Mouse (Mus musculus) lung, postnatal 4 days (tissue): Measurements from ENCODE around the gene Chpt1.
"Not testable (repeated sequence)": the region's sequence is repeated elsewhere in the genome, so short reads cannot be mapped to it uniquely, and the experiment has no call there.

Experiments used
- DNase-seq, 2 experiments: peaks; one replicate each; pipeline ENCODE4 v3.0.0; 2021

Gene Chpt1

DNA sequence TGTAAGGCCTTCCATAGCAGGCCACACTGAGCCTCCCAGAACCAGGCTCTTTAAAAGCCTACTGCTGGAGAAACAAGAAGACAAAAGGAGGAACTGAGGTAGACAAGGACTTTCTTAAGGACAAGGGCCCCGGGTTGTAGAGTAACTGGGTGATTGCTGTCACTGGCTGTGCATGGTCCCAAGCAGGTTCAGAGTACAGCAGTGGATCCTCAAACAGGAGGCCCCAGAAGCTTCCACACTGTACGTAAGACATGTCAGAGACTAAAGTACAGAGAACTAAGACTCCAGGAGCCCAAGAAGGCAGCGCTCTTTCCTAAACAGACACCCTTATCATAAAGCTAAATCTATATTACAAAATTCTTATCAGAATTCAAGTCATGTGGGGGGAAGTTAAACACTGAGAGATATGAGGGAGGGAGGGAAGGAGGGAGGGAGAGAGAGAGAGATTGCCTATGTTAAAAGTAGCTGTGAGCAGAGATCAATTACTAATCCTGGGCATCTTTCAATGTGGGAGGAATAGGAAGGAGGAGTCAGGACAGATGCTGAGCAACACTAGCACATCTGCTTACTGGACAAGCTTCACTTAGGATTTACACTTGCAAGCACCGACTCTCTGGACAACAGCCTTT is 8.8 kb downstream of the Chpt1 start:
- no peak for DNase-seq

DNA sequence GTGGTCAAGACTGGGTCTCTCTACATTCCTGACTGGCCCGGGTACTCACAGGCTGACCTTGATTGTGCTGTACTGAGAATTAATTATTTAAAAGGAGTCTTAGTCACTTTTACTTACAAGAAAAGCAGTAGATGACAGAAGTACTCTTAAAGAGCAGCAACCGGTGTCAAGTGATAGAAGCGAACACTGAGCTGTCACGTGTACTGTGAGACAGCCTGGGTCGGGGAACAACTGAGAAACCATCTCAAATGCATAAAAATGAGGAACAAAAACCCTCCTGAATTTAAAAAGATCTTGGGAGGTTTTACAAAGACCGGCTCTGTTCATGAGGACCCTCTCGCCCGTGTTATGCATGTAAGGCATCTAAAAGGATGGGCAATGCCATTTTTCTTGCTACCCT is 11.2 kb downstream of the Chpt1 start:
- DNase-seq = no peak

DNA sequence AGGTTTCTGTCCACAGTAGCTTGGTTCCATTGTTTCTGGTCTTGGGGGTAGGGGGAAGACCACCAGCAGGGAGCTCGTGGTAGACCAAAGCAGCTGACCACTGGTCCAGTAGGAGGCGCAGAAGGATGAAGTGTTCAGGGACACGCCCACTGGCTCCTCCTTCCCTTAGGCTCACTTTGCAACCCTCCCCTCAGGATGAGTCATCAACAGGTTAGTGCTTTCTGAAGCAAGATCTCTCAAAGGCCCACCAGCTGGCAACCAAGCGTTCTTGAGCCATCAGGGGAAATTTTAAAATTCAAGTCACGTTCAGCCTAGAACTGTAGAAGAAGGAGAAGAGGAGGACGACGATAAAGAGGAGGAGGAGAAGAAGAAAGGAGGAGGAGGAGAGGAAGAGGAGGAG is 12.2 kb downstream of the Chpt1 start:
- no peak for DNase-seq

DNA sequence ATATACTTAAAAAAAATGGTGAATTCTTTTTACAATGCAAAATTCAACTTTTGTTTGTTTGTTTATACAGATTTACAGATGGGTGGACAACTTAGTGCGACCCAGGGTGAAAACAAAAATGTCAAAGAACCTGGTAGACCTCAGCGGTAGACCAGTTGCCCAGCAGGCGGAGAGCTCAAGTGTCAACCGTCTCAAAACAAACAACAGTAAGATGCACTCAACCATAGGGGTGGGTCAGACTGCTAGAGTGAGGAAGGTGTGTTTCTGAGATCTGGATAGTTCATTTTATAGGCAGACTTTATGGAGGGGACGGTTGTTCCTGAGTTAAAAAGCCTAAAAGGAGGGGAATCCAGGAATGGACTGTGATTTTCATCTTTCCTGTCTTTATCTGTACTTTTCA is 15.2 kb downstream of the Chpt1 start:
- no peak for DNase-seq

DNA sequence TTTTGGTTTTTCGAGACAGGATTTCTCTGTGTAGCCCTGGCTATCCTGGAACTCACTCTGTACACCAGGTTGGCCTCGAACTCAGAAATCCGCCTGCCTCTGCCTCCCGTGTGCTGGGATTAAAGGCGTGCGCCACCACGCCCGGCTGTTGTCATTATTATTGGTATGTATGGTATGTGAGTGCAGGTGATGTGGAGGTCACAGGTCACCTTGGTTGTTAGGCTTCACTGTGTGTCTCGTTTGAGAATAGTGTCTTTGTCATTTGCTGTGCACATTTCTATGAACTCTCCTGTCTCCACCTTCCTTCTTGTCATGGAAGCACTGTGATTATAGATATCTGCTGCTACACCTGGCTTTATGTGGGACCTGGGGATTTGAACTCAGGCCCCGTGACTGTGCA is 21.0 kb downstream of the Chpt1 start:
- not testable (repeated sequence) for DNase-seq

DNA sequence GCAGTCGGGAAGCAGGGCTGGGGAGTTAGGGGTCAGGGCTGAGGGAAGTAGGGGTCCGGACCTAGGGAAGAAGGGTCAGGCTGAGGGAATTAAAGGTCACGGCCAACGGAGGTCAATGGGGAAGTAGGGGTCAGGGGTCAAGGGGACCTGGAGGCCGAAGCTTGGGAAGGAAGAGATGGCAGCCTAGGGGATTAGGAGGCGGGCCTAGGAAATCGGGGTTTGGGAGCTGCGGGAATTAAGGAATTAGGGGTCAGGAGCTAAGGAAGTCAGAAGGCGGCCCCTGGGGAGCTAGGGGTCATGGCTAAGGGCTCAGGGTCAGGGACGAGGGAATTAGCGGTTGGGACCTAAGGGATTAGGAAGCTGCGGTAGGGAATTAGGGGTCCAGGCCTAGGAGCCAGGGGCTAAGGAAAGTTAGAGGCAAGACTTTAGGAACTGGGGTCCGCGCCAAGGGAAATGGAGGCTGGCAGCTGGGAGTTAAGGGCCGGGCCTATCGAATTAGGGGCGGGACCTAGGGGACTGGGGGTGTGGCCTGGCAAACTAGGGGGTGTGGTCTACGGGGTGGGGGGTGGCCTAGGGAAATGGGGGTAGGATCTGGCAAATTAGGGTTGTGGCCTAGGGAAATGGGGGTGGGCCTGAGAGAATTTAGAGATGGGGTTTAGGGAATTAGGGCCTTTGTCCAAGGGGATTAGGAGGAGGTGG is 43.6 kb downstream of the Chpt1 start:
- DNase-seq = no peak

DNA sequence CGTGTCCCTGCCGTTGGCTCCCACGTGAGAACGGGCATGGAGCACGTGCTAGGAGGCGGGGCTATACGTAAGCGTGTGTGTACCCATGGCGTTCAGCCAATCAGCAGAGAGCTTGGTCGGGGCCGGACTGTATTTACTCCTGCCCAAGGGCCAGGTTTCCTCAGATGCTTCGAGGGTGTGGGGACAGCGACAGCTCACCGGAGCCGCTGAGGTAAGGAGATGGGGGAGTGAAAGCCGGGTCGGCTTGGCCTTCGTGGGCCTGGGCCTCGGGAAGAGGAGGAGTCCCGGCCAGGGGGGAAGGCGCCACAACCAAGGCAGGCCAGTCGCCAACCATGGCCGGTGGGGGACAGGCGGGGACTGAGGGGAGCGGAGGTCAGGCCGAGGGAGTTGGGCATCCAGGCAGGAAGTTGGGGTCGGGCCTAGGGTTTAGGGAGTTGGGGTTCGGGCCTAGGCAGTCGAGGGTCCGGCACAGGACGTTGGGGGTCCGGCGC is 44.3 kb downstream of the Chpt1 start, which contains the start of gene Sycp3:
Gene Sycp3, plus strand, starts transcription at position 68 of the 491 bp plus-strand sequence.
- no peak for DNase-seq

DNA sequence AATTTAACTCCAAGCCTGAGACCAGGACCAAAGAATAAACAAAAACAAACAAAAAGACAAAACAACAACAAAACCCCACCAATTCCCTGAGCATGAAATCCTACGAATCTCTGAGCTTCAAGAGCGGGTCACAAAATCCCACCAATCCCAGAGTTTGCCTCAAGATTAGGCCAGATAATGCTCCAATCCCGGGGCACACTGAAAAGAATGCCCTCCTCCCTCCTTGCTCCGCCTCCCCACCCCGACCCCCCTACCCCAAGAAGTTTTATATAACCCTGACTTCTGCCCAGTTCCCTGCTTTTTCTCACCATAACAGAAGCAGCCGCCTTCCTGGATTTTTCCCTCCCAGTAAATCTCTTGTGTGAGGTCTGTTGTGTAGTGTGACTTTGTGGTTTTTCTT is 46.1 kb downstream of the Chpt1 start:
- DNase-seq = no peak

DNA sequence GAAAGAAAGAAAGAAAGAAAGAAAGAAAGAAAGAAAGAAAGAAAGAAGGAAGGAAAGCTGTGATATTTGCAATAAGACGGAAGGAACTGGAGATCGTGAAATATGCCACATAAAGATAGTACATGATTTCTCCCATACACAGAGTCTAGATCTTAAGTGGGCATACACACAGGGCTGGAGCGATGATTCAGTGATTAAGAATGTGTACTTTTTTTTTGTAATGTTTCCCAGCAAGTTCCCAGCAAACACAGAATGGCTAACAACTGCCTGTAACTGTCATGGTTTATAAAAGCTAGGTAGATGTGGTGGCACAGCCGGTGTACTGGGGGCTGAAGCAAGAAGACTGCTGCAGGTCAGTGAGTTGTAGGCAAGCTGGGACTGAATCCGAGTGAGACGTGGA is 51.9 kb downstream of the Chpt1 start:
- DNase-seq = no peak

DNA sequence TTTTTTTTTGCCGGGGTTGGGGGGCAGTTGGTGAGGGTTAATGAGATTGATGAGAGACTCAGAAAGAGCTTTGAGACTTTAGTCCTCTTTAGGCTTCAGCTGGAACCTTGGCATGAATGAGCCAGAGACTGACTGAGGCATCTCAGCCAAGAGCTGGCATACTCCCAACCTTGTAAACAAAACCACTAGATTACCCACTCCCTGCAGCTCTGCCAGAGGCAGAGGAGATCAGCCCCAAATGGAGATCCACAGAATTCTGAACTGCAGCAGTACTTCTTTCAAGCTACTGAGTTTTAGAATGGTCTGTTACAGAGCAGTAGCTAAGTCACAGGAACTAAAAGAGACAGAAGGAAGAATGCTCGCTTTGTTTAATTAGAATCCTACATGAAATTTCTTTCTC is 52.7 kb downstream of the Chpt1 start:
- no peak for DNase-seq

DNA sequence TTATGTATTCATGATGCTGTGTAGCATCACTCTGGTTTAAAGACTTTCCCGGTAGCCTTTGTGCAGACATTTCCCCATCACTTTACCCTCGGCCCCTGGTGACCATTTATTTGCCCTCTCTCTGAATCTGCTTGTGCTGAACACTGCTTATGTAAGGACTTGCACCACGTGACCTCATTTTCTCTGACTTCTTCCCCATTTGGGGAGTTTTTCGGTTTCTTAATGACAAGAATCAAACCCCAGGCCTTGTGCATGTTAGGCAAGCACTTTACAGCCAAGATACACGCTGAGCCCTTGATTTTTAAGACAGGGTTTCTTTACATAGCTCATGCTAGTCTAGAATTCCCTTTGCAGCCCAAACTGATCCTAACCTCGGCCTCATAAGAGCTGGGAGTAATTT is 62.6 kb downstream of the Chpt1 start:
- DNase-seq = no peak

DNA sequence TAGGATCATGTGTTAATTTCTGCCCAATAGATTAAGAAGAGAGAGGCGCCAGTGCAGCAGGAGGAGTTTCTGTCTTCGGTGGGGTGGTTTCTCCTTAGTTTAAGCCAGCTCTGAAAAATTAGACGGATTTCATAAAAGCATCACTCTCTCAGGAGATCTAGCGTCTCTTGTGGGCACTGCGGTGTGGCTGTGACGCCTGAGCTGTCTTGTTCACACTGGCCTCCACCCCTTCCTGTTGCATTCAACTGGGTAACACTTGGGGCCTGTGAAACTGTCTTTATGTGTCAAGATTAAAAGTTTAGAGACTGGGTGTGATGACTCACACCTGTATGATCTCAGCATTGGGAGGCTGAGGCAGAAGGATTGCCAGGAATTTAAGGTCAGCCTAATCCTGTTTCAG is 75.9 kb downstream of the Chpt1 start:
- no peak for DNase-seq

DNA sequence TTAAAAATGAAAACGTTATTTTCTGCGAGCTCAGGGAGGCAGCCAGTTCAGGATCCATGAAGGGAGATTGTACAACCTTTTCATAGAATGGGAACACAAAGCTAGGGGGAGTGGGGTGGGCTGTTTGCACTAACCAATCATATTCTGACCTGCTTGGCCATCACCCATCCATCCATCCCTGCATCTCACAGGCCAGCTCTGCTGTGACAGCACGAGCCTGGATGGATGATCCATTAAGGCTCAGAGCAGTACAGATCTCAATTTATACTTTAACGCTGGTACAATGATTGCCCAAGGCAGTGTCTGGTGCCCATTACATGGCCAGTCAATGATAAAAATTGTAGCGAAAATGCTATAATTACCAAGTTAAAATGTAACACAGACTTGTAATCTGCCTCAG is 77.0 kb downstream of the Chpt1 start:
- DNase-seq = no peak

DNA sequence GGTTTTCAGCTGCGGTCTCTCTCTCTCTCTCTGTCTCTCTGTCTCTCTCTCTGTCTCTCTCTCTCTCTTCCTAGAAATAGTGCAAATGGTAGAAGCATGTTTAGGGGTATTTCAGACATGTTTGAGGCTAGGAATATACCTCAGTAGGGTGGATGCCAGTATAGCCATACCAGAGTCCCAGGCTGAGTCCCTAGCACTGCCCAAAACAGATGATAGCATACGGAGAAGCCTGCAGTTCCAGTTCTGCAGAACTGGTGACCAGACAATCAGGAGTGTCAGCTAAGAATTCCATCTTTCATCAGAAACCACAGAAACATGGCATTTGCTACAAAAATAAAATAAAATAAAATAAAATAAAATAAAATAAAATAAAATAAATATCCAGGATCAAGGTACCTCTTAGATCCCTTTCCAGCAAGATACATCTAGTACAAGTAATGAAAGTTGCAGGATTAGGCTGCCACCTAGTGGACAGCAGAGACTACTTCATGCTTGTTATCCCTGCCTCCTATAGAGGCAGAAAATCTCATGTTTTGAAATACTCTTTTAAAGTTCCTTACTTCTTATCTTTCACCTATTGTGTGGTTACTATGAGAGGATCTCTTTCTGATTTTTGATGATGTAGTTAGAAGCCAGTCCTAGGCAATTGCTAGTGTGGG is 77.6 kb downstream of the Chpt1 start:
- DNase-seq = peak in 1 of 2 experiments; percentile 64

DNA sequence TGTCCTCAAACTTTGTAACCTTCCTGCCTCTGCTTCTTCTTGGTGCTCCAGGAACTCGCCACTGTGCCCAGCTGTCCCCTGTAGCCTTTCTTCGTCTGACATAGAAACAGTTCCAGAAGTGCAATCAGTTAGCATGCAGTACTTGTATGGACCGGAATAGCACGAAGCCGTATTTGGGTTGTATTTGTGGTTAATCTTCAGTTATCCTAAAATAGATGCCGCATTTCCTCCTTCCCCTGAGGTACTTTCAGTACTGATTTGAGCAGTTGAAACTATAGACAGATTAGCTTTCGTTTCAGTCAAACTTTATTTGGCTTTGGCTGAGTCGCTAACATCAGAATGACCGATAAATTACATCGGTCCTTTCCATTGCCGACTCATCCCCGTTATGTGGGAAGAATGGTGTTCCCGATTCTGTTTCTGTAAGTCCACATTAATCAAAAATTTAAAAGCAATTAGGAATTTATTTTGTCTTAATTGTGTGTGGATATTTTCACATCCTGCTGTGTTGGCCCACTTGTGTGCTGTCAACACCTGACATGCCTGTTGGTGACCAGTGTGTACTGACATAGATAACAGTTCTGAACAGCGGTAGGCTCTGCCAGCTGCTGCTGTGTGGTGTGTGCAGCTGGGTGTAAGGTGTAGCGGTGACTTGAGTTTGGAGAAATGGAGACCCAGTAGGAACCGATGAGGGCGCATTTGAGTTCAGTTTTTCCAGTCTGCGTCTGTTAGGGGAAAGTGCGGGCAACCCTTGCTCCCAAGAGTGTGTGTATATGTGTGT is 83.0 kb downstream of the Chpt1 start:
- no peak for DNase-seq

DNA sequence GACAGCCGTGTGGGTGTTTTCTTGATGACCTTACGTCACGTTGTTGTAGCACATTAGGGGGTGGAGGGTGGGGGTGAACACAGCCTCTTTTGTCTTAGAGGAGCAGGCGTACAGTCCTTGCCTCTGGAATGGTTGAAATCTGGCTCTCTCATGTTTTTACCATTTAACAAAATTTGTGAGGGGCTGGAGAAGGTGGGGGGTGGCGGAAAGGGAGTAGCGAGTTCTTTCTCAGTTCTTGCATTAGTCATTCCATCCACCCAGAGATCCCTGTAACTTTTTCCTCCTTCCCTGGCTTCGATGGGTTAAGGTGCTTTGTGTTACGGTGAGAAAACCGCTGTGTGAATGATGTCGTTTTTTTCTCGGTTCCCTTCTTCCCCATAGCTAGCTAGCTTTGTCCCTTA is 83.7 kb downstream of the Chpt1 start:
- DNase-seq = no peak

DNA sequence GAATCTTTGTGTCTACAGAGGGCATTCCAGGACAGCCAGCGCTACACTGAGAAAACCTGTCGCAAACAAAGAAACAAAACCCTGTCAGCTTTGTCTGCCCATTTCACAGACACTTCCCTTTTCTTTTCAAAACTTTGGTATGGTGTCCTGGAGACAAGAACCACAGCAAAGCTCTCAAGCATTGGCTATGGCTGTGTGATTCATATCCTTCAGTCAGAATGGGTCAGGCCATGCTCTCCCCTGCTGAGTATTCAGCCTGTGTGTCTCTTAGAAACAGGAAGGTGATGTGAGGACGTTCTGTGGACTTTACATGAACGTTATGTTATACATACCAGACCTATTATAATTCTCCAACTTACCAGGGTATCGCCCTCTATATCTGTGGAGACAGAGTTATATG is 86.2 kb downstream of the Chpt1 start:
- DNase-seq = no peak

DNA sequence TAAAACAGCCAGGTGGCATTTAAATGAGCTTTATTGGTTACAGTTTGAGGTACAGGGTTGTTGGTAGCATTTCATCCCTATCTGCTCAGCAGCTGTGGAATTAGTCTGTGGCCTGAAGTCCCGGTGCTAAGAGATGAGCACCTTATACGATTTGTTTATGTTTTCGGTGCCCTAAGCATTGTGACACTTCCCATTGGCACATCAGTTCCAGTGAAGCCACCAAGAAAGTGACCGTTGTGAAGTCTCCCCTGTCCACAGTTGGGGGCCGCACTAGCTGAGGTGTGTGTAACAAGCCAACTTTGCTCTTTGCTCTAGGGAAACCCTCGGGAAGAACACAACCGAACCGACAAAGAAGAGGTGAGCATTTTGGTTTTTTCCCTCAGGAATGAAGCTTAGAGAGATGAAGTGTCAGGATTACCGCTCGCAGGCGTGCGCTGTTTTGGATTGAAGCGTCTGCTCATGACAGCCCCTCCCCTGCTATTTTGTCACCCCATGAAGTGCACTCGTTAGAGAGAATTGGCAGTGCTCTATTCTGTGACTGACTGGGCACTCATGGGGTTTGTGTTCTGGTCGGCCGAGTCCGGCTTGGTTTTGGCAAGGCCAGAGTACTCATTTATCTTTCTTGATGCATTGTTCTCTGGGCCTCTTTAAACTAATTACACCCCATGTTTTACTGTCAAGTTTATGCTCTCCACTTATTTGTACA is 91.4 kb downstream of the Chpt1 start:
- no peak for DNase-seq

DNA sequence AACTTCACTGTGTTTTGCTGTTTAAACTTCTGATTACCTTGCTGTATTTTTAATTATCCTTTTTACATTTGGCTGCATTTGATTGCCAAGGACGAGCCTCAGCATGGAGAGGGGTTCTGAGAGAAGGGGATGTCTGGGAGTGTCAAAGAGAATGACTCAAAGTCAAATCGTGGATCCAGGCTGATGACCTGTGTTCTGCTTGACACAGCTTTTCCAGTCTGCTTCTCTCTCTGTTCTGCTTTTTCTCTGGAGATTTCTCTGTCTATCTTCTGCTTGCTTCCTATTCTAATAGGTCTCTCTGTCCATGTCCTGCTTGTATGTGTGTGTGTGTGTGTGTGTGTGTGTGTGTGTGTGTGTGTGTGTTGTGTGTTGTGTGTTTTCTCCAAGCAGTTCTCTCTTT is 94.1 kb downstream of the Chpt1 start:
- DNase-seq = no peak

DNA sequence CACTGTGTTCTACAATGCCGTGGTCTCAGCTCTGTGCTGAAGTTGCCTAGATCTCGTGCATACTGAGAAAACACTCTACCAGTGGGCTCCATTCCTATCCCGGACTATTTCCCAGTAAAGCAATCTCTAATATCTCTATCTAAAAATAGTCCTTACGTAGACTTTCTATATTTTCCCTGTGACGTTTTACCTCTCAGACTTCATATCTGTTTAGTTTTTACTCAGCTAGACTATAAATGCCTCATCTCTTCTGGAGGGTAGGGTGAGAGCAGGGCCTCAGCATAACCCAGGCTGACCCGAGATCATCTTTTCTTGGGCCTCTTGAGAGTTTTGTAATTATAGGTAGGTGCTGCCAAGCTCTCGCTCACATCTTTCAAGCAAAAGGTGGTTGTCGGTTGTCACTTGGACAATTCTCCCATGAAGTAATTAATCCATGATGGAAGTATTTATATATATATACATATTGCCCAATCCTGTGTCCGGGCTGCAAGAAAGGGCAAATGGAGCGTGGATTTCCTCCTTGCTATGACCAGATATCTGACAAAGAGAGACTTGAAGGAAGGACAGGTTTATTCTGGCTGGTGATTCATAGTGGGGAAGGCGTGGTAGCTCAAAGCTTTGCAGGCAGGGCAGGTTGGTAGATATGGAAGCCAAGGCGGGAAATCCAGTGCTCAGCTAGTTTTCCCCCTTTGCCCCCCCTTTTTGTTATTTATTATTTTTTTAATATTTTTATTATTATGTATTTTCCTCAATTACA is 95.8 kb downstream of the Chpt1 start:
- DNase-seq = no peak

DNA sequence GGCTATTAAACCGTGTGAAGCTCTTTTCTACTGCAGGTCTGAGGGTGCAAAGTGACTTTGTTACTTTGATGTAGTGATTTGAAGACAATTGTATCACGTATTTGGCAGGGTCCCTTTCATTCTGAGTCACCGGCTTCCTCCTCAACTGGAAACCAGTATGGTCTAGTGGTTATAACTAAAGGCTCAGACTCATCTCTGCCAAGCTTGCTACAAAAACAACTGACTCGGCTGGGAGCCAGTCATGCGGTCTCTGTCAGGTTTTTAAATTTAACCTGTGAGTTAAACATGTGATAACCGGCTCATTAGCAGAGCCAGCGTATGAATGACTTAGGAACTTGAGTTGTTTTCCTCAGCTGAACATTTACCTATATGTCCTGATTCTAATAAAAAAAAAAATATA is 98.1 kb downstream of the Chpt1 start:
- no peak for DNase-seq

DNA sequence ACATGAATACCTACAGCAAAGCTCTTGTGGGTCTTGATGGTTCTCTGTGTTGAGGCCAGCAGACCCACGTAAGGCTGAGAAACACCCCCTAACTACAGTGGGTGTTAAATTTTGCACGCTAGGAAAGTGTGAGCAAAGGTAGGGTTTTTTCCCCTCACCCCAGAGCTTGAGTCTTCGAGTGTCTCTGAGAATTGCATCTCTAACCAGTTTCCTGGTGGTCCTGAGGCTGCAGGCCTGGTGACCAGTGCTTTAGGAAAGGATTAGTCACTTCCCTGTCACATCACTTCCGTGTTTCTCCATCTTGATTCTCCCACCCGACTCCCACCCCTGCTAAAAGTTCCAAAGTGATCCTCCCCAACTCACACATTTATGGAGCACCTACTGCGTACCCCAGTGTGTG is 99.7 kb downstream of the Chpt1 start:
- no peak for DNase-seq
